Mouse (Mus musculus): Measurements from ENCODE around the gene Spock1.

The Spock1 gene

DNA sequence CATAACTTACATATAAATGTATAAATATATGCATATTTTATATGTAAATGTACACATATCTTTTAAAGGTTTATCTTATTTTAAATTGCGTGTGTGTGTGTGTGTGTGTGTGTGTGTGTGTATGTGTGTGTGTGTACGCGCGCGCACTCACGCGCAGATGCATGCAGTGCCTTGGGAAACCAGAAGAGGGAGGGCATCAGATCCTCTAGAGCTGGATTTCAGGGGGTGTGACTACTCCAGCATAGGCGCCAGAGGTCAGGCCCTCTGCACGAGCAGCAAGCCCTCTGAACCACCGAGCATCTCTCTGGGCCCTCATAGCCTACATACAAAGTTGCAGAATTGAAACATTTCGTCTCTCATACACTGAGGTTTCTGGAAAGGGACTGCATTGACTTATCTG lies 180.4 kb downstream of the Spock1 start:
- DNase-seq (ENCODE audit: low spot score in 2 of 2): no peak

DNA sequence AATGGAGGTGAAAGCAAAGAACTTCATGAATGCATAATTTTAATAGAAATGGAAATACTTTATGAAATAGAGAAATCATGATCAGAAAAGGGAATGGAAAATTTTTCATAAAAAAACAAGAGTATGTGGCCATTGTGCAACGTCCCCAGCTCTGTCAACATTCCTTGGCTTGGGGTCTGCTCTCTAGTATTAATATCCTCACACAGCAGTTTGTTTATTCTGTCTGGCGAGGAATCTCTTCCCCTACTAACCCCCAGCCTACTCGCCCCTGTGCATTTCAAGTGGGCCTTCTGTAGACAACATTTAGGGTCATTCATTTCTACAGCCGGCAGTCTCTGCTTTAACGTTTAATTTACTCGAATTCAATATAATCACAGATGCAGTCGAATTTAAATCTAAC lies 181.5 kb downstream of the Spock1 start:
- DNase-seq (ENCODE audit: low spot score in 2 of 2): no peak

DNA sequence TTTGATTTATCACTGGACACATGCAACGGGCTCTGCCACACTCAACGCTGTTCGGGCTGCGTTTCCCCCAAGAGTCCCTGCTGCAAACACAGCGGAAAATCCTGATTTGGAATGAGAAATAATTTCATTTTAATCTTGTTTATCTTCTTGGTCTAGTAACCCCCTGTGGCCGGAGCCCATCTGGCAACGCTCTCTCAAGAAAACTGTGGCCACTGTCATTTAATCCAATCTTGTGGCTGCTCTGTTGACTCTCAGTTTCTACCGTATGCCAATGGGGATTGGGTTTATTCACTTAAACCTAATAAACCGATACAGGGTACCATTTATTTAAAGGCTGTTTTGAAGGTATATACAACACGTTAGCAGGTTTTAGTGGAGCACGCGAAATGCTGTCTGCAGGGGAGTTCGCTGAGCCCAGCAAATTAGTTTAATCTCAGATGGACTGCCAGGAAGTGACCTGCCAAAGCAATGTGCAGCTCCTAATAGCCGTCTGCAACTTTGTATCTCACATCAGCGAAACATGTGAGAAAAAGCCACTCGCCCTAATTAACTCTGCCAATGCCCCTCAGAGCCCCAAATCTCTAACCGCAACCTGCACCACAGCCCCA lies 185.7 kb downstream of the Spock1 start:
- no peak for DNase-seq (ENCODE audit: low spot score in 2 of 2)

DNA sequence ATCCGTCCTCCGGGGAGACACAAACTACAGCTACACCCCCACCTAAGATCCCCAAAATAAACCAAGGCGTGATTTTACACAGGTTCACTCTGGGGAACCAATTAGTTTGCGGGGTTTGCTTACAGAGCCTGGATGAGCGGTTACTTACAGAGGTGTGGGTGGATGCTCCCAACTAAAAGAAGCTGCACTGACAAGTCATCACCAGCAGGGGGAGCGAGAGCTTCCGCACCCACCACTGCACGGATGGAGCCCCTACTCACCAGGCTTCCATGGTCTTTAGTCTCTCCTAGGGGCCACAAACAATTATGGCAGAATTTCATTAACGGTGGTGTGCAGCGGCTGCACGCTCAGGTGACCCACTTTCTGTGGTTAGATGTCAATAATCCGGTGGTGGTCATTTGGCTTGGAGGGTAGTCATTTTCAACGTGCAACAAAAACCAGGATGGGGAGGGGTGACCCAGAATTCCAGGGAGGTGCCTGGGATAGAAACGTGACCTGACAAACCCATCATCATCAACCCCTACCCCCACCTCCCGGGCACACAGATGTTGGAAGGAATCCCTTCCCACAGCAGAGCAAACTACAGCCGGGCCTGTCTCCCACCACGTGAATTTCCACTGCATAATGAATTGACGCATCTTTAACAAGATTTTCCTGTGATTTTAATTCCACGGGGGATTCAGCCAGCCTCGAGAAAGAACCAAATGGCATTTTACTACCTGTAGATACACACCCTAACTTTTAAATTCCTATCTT lies 186.4 kb downstream of the Spock1 start:
- no peak for DNase-seq (ENCODE audit: low spot score in 2 of 2)

DNA sequence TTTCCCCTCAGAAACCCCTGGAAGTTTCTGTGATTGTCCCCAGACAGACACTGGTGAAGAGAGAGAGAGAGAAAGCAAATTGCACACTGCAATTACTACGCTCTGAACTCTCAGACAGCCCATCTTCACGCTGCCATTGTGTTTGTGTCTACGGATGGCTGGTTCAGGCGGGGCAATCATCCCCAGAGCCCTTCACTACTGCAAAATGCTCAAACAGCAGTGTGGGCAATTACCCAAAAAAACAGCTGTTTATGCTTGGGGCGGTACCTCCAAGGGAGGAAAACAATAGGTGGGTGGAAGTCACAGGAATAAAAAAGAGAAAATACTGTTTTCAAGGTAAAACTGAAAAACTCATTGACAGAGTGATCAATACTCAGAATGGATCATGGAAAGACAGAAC lies 190.0 kb downstream of the Spock1 start:
- no peak for DNase-seq (ENCODE audit: low spot score in 2 of 2)

DNA sequence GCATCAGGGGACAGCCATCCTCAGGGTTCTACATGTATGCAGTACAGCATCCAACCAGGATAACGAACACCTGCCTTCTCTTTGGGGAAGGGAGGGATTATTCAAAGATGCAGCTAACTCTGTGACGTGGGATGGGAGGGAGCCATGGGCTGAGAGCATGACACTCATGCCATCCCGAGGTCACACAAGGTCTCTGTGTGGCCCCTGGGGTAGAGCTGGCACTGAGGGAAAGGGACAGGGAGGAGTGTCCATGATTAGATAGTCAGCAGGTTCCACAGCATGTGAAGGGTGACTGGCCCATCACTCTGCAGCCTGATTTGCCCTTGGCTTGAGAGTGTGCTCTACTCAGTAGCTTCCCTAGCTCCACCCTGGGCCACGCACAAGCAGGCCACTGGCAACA lies 195.2 kb downstream of the Spock1 start:
- DNase-seq (ENCODE audit: low spot score in 2 of 2): no peak

DNA sequence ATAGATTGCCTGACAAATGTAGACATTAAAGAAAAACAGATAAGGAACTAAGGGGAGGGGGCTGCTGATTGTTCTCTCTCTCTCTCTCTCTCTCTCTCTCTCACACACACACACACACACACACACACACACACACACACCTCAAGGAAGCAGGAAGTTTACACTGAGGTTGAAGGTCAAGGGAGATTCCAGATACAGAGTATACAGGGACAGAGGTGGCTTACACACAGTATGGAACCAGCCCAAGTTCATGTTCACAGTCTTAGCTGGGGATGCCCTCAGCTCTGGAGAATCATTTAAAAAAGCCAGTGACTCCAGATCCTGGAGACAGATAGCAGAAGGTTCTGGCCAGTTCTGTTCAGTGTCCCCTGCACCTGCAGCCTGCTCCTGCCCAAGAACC lies 199.7 kb downstream of the Spock1 start:
- DNase-seq (ENCODE audit: low spot score in 2 of 2): no peak

DNA sequence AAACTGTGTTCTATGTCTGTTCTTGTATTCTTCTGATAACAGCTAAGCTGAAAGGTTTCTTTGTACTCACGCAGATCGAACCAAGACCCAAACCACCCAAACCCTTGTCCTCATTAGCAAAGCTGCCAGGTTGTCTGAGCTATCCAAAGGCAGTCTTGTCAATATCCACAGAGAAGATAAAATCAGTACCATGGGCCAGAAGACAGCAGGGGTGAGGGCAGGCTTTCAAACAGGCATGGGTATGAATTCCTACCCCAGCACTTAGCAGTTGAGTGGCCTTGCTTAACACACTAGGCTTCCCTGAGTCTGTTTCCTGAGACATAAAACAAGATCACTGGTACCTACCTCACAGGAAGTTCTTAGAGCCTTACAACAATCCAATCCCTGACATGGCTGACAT lies 205.2 kb downstream of the Spock1 start:
- no peak for DNase-seq (ENCODE audit: low spot score in 2 of 2)

DNA sequence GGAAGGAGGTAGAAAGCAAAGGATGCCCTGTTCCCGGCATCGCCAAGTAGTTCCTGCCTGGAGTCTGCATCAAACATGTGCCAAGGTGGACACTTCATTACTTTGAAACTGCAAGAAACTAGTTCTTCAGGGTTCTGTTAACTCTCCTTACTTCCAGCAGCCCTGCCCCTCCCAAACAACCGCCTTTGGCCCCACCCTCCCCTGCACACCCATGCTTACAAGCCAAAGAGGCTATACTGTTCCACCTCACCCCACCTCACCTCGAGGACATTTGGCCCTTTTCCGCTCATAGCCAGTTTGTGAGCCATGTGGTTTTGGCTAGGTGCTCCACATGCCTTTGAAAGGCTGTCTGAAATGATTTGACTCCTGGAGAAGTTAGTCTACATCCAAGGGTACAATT lies 211.4 kb downstream of the Spock1 start:
- no peak for DNase-seq (ENCODE audit: low spot score in 2 of 2)

DNA sequence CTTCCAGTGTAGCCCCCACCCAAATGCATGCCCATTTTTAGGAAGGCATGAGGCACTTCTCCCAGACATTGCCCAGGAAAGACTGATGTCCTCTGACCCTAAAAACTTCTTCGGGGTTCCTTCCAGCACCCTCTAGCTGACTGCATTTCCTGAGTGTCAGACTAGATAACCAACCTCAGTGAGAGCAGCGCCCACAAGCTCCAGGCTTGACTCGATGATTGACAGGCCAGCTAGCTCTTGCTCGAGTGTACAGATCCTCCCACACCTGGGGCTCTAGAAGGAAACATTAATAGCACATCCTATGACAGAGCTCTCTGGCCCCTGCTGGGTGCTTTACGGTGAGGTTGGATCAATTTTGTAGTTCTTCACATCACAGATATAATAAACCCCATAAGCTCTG lies 219.2 kb downstream of the Spock1 start:
- no peak for DNase-seq (ENCODE audit: low spot score in 2 of 2)

DNA sequence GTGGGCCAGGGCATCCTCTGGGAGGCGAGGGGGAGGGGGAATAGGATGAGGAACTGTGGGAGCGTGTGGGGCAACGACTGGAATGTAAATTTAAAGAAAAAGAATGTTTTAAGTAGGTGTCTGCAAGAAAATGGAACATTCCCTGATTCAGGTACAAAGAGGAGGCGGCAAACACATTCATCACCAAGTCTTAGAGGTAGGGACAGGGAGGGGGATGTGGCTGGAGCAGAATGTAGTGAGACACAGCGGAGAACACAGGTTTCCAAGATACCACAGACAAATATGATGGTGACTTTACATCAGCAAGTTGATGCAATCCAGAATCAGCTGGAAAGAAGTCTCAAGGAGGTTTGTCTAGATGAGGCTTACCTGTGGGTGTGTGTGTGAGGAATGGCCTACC lies 221.7 kb downstream of the Spock1 start:
- no peak for DNase-seq (ENCODE audit: low spot score in 2 of 2)

DNA sequence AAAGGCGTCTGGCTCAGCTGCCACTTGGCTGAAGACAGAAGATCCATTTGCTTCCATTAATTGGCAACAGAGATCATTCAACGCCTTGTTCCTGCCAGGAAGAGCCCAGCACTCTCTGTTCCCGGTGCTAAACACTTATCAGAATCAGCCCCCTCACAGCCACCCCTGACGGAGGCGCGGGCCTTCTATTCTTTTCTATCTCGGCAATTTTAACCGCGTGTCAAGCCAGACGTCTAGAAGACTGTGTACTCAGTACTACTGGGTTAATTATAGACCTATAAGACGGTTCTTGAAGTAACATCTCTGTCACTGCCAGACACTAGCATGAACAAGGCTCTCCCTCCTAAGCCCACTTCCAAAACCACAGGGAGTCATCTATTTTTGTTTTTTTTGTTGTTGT lies 222.9 kb downstream of the Spock1 start:
- no peak for DNase-seq (ENCODE audit: low spot score in 2 of 2)

DNA sequence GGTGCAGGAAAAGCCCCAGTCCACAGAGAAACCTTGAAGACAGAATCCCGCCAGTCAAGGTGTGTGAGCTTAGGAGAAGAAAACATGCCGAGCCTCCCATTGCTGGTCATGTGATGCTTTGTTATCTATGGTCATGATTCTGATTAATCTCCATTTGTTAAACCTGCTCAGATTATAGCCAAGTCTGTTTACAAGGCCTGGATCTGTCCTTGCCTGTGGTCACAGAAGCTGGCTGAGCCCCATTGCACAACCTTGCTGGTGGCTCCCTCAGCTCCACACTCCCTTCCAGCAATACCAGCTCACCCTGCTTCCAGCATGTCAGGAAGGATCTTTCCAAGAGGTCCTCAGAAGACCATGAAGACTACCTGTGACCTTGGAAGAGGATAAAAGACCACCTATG lies 228.5 kb downstream of the Spock1 start:
- DNase-seq (ENCODE audit: low spot score in 2 of 2): no peak

DNA sequence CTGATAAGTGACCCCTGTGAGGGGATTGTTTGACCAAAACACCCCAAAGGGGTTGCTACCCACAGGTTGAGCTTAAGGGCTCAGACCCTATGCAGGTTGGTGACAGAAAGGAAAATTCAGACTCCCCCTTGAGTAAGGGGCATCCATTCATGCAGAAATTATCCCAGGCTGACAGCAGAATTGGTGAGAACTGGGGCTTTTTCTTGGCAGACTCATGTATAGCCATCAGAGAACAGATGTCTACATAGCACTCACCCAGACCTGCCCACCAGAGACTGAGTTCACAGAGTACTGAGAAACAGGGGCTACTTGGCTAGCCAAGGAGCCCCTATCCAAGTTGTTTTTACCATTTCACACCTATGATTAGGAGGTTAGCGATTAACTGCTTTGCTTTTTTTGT lies 231.3 kb downstream of the Spock1 start:
- no peak for DNase-seq (ENCODE audit: low spot score in 2 of 2)

DNA sequence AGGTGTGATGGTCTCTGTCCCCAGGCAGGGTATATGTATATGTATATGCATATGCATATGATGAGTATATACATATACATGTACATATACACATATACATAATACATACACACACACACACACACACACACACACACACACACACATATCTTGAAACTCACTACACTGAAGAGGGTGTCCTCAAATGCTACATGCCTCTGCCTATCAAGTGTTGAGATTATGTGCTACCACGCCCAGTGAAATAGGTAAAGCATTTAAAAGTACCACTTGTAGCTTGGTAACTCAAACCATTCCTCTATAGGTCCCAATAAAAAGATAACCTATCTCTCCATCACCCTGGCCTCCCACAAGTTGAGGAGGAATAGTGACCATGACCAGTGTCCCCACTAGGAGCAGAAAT lies 234.7 kb downstream of the Spock1 start:
- no peak for DNase-seq (ENCODE audit: low spot score in 2 of 2)

DNA sequence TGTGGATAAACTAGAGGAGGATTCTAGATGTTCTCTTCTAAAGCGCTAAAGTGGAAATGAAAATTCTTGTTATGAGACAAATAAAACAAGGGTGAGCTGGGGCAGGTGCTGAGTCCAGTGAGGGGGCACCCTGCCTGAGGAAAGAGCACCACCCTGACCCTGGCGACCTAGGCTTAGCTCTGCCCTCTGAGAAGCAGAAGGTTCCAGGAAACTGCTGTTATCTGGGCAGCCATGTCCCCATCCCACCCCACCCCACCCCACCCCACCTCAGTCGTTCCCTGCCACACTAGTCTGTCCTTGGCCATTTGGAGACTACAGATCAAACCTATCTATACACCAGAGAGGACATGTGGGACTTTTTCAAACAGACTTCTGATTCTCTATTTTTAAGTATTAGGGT lies 235.4 kb downstream of the Spock1 start:
- DNase-seq (ENCODE audit: low spot score in 2 of 2): no peak

DNA sequence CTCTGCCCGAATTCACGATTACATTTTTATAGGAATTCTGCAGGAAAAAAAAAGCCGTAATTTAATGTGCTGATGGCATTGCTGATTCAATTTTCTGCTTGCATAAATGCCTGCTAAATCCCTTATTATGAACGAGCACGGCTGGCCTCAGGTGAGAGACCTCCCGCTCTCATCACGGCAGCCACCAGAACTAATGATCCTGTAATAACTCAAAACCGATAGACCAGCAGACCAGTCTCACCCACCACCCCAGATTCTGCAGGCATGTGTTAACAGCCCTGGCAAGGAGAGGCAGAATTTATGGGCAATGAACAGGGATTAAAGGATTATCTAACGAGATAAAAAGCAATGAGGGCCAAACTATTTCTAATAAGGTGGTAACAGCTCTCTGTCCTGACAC lies 236.2 kb downstream of the Spock1 start:
- DNase-seq (ENCODE audit: low spot score in 2 of 2): no peak

DNA sequence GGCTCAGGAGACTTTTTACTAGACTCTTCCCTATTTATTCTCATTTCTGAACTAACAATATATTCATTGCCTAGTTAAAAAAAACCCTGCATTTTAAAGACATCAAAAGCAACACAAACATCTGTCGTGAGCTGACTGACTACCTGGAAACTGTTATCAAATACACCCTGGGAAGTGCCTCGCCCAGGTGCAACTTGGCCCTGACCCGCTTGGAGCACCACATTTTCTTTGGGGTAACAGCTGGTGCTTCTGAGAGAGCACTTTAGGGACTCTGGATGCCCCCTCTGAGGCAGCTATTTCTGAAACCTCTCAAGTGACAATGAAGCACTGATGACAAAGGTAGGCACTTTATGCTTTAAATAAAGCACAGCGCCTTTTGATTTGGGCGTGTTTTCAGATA lies 236.8 kb downstream of the Spock1 start:
- DNase-seq (ENCODE audit: low spot score in 2 of 2): no peak

DNA sequence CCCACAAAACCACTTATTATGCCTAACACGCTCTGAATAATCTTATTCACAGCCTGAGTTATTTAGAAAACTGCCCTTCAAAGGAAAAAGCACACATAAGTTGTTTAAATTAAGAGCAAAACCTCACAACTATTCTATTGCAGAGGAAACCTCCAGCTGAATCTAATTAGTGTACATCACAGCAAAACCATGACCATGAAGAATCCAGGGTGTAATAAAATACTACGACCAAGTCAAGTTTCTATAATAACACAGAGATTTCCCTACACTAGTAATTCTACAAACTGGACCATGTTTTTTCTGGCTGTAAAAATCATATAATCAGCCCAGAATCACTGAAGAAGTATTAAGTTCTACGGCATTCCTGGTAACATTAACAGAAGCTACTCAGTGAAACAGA lies 240.5 kb downstream of the Spock1 start:
- DNase-seq (ENCODE audit: low spot score in 2 of 2): no peak

DNA sequence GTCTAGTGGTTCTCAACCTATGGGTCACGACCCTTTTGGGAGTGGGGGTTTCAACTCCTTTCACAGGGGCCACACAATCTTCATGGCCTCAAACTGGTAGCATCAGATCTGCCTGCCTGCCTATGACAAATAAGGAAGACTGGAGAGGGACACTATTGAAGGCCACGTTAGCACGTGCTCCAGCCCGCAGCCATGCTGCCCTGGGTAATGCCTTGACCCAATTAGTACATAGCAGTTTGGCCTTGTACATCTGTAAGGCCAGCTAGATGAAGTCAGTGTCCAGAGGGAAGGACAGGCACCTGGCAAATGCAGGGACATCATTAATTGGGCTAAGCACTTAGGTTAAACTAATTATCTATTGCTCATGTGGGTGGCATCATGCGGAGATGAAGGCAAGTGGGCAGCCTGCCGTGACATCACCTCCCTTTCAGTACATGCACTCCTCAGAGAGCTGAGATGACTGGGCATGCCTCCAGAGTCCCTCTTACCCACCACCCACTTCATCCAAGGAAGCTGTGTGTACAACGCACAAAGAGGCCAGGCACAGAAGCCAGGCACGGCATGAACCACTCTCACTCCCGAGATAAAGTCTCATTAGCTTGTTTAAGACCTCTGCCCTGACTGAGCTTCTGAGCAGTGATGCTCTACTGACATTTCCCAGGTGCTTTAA lies 241.8 kb downstream of the Spock1 start:
- no peak for DNase-seq (ENCODE audit: low spot score in 2 of 2)

DNA sequence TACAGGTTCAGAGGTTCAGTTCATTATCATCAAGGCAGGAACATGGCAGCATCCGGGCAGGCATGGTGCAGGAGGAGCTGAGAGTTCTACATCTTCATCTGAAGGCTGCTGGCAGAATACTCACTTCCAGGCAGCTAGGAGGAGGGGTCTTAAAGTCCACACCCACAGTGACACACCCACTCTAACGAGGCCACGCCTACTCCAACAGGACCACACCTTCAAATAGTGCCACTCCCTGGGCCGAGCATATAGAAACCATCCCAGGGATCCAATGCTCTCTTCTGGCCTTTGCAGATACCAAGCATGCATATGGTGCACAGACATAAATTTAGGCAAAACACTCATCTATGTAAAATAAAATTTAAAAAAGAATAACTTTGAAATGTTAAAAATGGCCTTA lies 245.6 kb downstream of the Spock1 start:
- no peak for DNase-seq (ENCODE audit: low spot score in 2 of 2)

DNA sequence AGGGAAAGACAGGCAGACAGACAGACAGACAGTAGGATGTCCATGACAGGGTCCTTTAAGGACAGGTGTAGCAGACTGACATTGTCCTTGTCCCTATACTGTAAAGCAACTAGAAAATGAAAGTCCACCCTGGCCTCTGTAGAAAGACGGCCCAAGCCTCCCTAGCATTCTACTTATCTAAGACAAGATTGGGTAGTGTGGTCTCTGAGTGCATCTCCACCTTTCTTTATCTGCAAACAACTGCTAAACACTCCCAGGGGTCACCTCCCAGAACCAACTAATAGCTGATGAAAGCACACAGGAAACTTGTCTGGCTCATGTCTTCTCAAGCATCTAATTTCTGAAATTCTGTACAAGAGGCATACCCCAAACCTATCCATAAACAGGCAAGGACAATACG lies 247.6 kb downstream of the Spock1 start:
- no peak for DNase-seq (ENCODE audit: low spot score in 2 of 2)

DNA sequence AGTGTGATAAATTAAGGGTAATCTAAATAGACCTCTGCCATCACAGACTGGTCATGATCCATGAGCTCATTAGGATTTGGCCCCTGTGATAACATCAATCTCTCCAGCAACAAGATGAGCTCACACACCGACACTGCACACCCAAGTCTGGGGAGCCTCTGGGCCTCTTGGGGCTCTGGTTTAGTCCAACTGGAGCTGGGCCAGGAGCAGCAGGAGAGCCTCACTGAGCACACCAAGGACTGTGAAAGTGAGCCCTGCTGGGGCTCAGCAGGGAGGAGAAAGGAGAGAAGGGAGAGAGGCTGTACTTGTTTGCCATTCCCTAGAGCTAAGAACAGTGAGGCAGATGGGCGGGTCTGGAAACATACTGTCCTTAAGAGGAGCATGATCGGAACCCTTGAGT lies 248.3 kb downstream of the Spock1 start:
- no peak for DNase-seq (ENCODE audit: low spot score in 2 of 2)

Measured in urinary bladder, postnatal 36 days (tissue).